Mouse (Mus musculus) C2C12 (cell line): ENCODE data around the gene Myom1.

Source experiments
- CEBPB ChIP-seq: IDR thresholded peaks from one replicate; pipeline ENCODE4 v1.6.1; 2011; ENCODE audit warnings: low read depth, mild to moderate bottlenecking, control low read depth, moderate library complexity
- CTCF ChIP-seq: IDR thresholded peaks from one replicate; pipeline ENCODE4 v1.5.1; 2011; ENCODE audit not compliant: control insufficient read depth, insufficient read depth, insufficient read length
- FOSL1 ChIP-seq: IDR thresholded peaks from one replicate; pipeline ENCODE4 v1.8.0; 2011; ENCODE audit warnings: mild to moderate bottlenecking, low read length; ENCODE audit not compliant: poor library complexity, insufficient read depth, severe bottlenecking
- MAX ChIP-seq: IDR thresholded peaks from one replicate; pipeline ENCODE4 v1.6.1; 2011; ENCODE audit warnings: mild to moderate bottlenecking, control low read depth
- USF1 ChIP-seq: IDR thresholded peaks from one replicate; pipeline ENCODE4 v1.6.1; 2011; ENCODE audit warnings: low read depth, mild to moderate bottlenecking, control low read depth, moderate library complexity

- TF ChIP-seq CTCF = no peak
- no peak for TF ChIP-seq MAX
- TF ChIP-seq FOSL1 = no peak
- no peak for TF ChIP-seq CEBPB
- TF ChIP-seq USF1 = no peak
Observed at GRCm38 (mm10) chr17:71134441-71134955, 132.1 kb downstream of the Myom1 start.
